Mouse (Mus musculus) embryonic facial prominence, embryonic 14.5 days (tissue): ENCODE results near the gene Irf8. TPM values are rescaled to one million over a fixed set of nuclear protein-coding genes. Genes with fewer than 3 reads are reported as not detected.

Experiments used
- polyA plus RNA-seq: library from polyadenylated mRNA; unstranded; fragments of >200 nt; fragmentation: Nextera tagmentation; extraction: Ambion mirVana; gene quantifications from 2 replicates; pipeline ENCODE4 v1.2.1, GENCODE M21; 2014

The Irf8 gene
- polyA plus RNA-seq, 1 experiment from 2014 or later = 7.4 TPM

Other genes with a start within 250 kb of the Irf8 start
- gene Gins2, start 147.1 kb upstream of the Irf8 start, polyA plus RNA-seq = 82.7 and 94.0 TPM in 2 replicates
- 6.9 and 7.4 TPM in 2 replicates for gene 1190005I06Rik, start 88.7 kb upstream of the Irf8 start, polyA plus RNA-seq
- 2.7 and 3.3 TPM in 2 replicates for gene Gm27021, start 68.3 kb upstream of the Irf8 start, polyA plus RNA-seq
- 977 and 1,053 TPM in 2 replicates for gene Cox4i1, start 68.1 kb upstream of the Irf8 start, polyA plus RNA-seq
- 221 and 243 TPM in 2 replicates for gene Emc8, start 67.8 kb upstream of the Irf8 start, polyA plus RNA-seq